Mouse (Mus musculus) kidney, postnatal 25 days (tissue): ENCODE results near the gene Rnd1.

Source experiments
- DNase-seq, 2 experiments: peaks; one replicate each; pipeline ENCODE4 v3.0.0; 2021; ENCODE audit warnings: mixed read lengths in 2 of 2

The Rnd1 gene

GRCm38 (mm10) chr15:98677977-98678376 is 716 bp upstream of the Rnd1 start:
- DNase-seq = no peak

- DNase-seq = peak in 1 of 2 experiments; percentile 18
Observed at GRCm38 (mm10) chr15:98676471-98676870, 790 bp downstream of the Rnd1 start.

- no peak for DNase-seq
Observed at GRCm38 (mm10) chr15:98675634-98676250, 1.5 kb downstream of the Rnd1 start.

GRCm38 (mm10) chr15:98674994-98675545 is 2.2 kb downstream of the Rnd1 start:
- DNase-seq = no peak

- DNase-seq = no peak
Observed at GRCm38 (mm10) chr15:98674284-98674993, 2.8 kb downstream of the Rnd1 start.

- DNase-seq = no peak
Observed at GRCm38 (mm10) chr15:98673732-98674131, 3.5 kb downstream of the Rnd1 start.

GRCm38 (mm10) chr15:98672592-98672991 is 4.7 kb downstream of the Rnd1 start:
- DNase-seq = no peak

- no peak for DNase-seq
Observed at GRCm38 (mm10) chr15:98664042-98664907, 13.0 kb downstream of the Rnd1 start.

- peak; percentile 97 to 98 for DNase-seq
Observed at GRCm38 (mm10) chr15:98662567-98663545, 14.4 kb downstream of the Rnd1 start, which contains the start of gene Ddx23. Gene Ddx23, minus strand, starts transcription at chr15:98662894.

GRCm38 (mm10) chr15:98662198-98662566 is 15.1 kb downstream of the Rnd1 start:
- no peak for DNase-seq

- DNase-seq = no peak
Observed at GRCm38 (mm10) chr15:98656982-98657751, 20.1 kb downstream of the Rnd1 start.

GRCm38 (mm10) chr15:98652174-98652573 is 25.1 kb downstream of the Rnd1 start:
- DNase-seq = no peak

- no peak for DNase-seq
Observed at GRCm38 (mm10) chr15:98651431-98651830, 25.8 kb downstream of the Rnd1 start.

GRCm38 (mm10) chr15:98648071-98648470 is 29.2 kb downstream of the Rnd1 start:
- no peak for DNase-seq

- no peak for DNase-seq
Observed at GRCm38 (mm10) chr15:98647308-98647707, 30.0 kb downstream of the Rnd1 start.

- no peak for DNase-seq
Observed at GRCm38 (mm10) chr15:98646737-98647136, 30.5 kb downstream of the Rnd1 start.

GRCm38 (mm10) chr15:98645057-98646026 is 31.9 kb downstream of the Rnd1 start:
- DNase-seq = peak; percentile 38 to 67

- DNase-seq = no peak
Observed at GRCm38 (mm10) chr15:98644406-98644805, 32.9 kb downstream of the Rnd1 start.

GRCm38 (mm10) chr15:98640157-98640556 is 37.1 kb downstream of the Rnd1 start:
- DNase-seq = peak; percentile 50 to 83

GRCm38 (mm10) chr15:98637155-98637554 is 40.1 kb downstream of the Rnd1 start:
- DNase-seq = no peak
